Mouse (Mus musculus): ENCODE data around the gene Kif13a.

GRCm38 (mm10) chr13:46930659-46931046 lies 986 bp upstream of the Kif13a start:
- TF ChIP-seq CTCF (IDR thresholded peaks at IDR 0.05; ENCODE audit: low read depth) (no peak), EP300 (optimal IDR thresholded peaks at IDR 0.05) (no peak)
